Mouse (Mus musculus): Measurements from ENCODE around the gene Uts2. TPM values are rescaled to one million over a fixed set of nuclear protein-coding genes. Genes with fewer than 3 reads are reported as not detected.

Uts2 gene
- polyA plus RNA-seq, 1 experiment from 2014 or later: not detected

DNA sequence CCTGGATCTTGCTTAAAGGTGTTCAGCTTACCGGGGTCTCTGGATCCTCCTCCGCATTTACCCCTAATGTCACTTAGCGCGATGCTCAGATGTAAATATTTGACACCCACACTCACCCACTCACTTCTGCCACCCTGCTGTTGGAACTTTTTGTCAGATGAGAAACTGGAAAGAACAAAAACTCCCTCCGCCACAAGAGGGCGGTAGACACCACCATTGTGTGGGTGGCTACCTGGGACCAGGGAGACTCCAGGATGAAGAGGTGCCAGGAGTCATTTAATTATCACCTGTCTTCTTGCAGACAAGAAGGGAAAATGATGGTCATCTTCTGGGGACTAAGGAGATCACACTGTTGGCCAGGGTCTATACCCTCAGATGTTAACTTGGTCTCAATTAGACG lies 30.3 kb upstream of the Uts2 start:
- H3K27ac ChIP-seq (ENCODE audit: low read length): no peak overlapping the region
- no peaks in the 10 kb centered on the region for H3K4me1 ChIP-seq (ENCODE audit: control insufficient read depth, insufficient read depth, low read length)

DNA sequence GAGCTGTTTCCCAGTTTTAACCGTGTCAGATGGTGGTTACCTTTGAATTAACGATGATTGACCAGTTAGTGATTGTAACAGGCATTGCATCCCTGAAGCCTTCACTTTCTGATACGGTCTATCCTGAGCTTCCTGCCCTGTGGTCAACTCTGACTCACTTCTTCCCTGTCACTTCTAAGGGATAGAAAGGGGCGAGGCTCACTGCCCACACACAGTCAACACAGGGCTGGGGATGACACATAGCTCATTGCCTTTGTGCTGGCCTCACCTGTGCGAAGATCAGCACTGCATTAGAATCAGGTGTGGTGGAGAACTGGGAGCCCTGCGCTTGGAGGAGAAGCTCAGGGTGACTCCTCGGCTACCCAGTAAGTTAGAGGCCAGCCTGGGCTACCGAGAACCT lies 27.9 kb upstream of the Uts2 start:
- Histone ChIP-seq H3K9me3 (ENCODE audit: control insufficient read depth, low read length) (no peaks in the 10 kb centered on the region), H3K9ac (ENCODE audit: low read depth, low read length) (no peak overlapping the region), H3K4me2 (ENCODE audit: low read depth, low read length) (no peak overlapping the region), H3K27me3 (replicated peaks; ENCODE audit: control insufficient read depth, insufficient read depth, low read length) (no peaks in the 10 kb centered on the region), H3K4me1 (ENCODE audit: control insufficient read depth, insufficient read depth, low read length) (no peaks in the 10 kb centered on the region), H3K4me3 (ENCODE audit: low read length) (no peak overlapping the region), H3K36me3 (ENCODE audit: control insufficient read depth, insufficient read depth, low read length) (no peaks in the 10 kb centered on the region), H3K27ac (ENCODE audit: low read length) (no peak overlapping the region)
- 81% methylated on average over 8 of the region's 8 CpGs for WGBS
- no peak for ATAC-seq

More for the DNA sequence above, 30.3 kb upstream of the Uts2 start:
- H3K36me3 ChIP-seq (ENCODE audit: control insufficient read depth, insufficient read depth, low read length): no peaks in the 10 kb centered on the region
- no peak overlapping the region for H3K9ac ChIP-seq (ENCODE audit: low read depth, low read length)
- 16% methylated on average over 7 of the region's 7 CpGs for WGBS
- no peaks in the 10 kb centered on the region for H3K9me3 ChIP-seq (ENCODE audit: control insufficient read depth, low read length)
- no peak for ATAC-seq
- H3K4me2 ChIP-seq (ENCODE audit: low read depth, low read length): no peak overlapping the region
- H3K4me3 ChIP-seq (ENCODE audit: low read length): no peak overlapping the region
- H3K27me3 ChIP-seq (replicated peaks; ENCODE audit: control insufficient read depth, insufficient read depth, low read length): no peaks in the 10 kb centered on the region

DNA sequence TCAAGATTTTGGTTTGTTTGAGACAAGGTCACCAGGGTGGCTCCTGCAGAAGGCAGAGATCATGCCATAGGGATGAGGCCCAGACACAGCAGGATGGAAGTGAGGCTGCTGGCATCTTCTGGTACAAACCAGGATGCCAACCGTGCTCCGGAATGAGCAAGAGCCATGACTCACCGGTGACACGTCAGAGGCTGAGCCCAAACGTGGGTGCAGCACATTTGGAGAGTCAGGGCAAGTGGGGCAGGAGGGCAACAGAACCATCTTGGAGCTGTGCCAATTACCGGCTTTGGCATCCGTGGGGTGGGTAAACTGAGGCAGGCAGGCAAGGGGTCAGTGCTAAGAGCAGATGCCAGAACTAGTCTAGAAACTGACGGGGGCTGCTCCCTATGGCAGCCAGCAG lies 23.6 kb upstream of the Uts2 start:
- WGBS: 82% methylated on average over 8 of the region's 8 CpGs
- Histone ChIP-seq H3K4me3 (ENCODE audit: low read length) (no peak overlapping the region), H3K4me2 (ENCODE audit: low read depth, low read length) (no peak overlapping the region), H3K36me3 (ENCODE audit: control insufficient read depth, insufficient read depth, low read length) (no peaks in the 10 kb centered on the region), H3K27ac (ENCODE audit: low read length) (no peak overlapping the region), H3K4me1 (ENCODE audit: control insufficient read depth, insufficient read depth, low read length) (no peaks in the 10 kb centered on the region), H3K9ac (ENCODE audit: low read depth, low read length) (no peak overlapping the region), H3K27me3 (replicated peaks; ENCODE audit: control insufficient read depth, insufficient read depth, low read length) (no peaks in the 10 kb centered on the region), H3K9me3 (ENCODE audit: control insufficient read depth, low read length) (no peaks in the 10 kb centered on the region)
- ATAC-seq: no peak

DNA sequence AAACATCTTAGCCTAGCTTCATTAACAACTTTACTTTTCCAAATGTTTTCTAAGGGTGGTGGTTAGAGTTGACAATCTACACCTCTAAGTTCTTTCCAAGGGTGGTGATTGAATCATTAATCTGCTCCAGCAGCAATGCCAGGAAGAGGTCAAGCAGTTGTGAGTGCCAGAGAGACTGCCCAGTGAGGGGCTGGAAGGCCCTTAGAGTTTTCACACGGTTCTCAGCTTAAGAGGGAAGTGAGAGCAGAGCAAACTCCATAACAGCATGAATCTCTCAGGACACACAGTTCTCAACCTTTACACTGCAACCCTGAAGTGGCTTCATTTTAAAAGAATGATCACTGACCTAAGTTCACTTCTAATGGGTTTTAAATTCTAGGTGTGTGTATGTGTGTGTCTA lies 21.8 kb upstream of the Uts2 start:
- H3K9ac ChIP-seq (ENCODE audit: low read depth, low read length): no peak overlapping the region
- no peaks in the 10 kb centered on the region for H3K9me3 ChIP-seq (ENCODE audit: control insufficient read depth, low read length)
- H3K27me3 ChIP-seq (replicated peaks; ENCODE audit: control insufficient read depth, insufficient read depth, low read length): no peaks in the 10 kb centered on the region
- no peak for ATAC-seq
- no peak overlapping the region for H3K4me3 ChIP-seq (ENCODE audit: low read length)
- no peak overlapping the region for H3K27ac ChIP-seq (ENCODE audit: low read length)
- H3K4me1 ChIP-seq (ENCODE audit: control insufficient read depth, insufficient read depth, low read length): no peaks in the 10 kb centered on the region
- H3K4me2 ChIP-seq (ENCODE audit: low read depth, low read length): no peak overlapping the region
- WGBS: 27% methylated on average over 1 of the region's 1 CpGs
- no peaks in the 10 kb centered on the region for H3K36me3 ChIP-seq (ENCODE audit: control insufficient read depth, insufficient read depth, low read length)

DNA sequence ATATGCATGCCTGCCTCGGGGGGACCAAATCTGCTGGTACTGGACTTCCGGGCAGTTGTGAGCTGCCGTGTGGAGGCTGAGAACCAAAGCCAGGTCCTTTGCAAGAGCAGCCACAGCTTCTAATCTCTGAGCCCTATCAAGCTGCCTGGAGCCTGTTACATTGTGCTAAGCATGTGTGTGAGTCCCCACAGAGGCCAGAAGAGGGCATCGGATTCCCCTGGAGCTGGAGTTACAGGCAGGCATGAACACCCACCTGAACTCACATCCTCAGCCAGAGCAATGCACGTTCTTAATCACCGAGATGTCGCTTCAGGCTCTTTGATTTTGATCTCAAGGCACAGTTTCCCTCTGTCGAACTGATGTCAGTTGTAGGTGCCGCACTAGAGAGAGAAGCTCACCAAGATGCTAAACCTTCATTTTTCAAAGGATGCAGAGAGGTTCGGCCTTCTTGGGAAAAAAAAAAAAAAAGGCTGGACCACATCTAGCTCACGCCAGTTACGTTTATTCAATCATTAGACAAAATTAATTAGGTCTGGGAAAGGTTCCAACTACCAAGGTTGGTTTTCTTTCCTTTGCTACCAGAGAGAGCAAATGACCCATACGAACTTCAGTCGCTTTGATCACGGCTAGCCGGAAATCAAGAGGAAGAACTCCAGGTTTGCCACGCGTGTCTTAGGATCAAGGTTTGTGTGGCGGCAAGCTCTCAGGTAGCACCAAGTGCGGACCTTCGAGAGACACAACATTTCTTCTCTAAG lies 18.6 kb upstream of the Uts2 start:
- no peaks in the 10 kb centered on the region for H3K4me1 ChIP-seq (ENCODE audit: control insufficient read depth, insufficient read depth, low read length)
- 85% methylated on average over 21 of the region's 21 CpGs for WGBS
- no peak for ATAC-seq

DNA sequence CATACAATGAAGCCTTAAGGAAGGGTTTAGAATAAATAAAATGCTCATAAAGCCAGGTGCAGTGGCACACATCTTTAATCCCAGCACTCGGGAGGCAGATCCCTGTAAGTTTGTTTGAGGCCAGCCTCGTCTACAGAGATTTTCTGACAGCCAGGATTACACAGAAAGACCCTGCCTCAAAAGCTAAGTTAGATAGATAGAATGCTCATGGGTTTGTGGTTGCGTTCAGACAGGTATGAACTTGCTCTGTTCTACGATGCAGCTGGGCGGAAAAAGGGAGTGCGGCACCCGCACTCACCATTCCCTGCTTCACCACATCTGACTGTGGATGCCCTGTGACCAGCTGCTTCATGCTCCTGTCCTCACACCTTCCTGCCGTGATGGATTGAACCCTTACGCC lies 17.4 kb upstream of the Uts2 start:
- H3K9ac ChIP-seq (ENCODE audit: low read depth, low read length): no peak overlapping the region
- H3K36me3 ChIP-seq (ENCODE audit: control insufficient read depth, insufficient read depth, low read length): no peaks in the 10 kb centered on the region
- no peaks in the 10 kb centered on the region for H3K27me3 ChIP-seq (replicated peaks; ENCODE audit: control insufficient read depth, insufficient read depth, low read length)
- no peak overlapping the region for H3K4me2 ChIP-seq (ENCODE audit: low read depth, low read length)
- H3K9me3 ChIP-seq (ENCODE audit: control insufficient read depth, low read length): no peaks in the 10 kb centered on the region
- no peak for ATAC-seq
- WGBS: 72% methylated on average over 9 of the region's 9 CpGs
- no peak overlapping the region for H3K4me3 ChIP-seq (ENCODE audit: low read length)
- H3K4me1 ChIP-seq (ENCODE audit: control insufficient read depth, insufficient read depth, low read length): no peaks in the 10 kb centered on the region
- no peak overlapping the region for H3K27ac ChIP-seq (ENCODE audit: low read length)

More for the DNA sequence above, 18.6 kb upstream of the Uts2 start:
- no peaks in the 10 kb centered on the region for H3K27me3 ChIP-seq (replicated peaks; ENCODE audit: control insufficient read depth, insufficient read depth, low read length)
- H3K36me3 ChIP-seq (ENCODE audit: control insufficient read depth, insufficient read depth, low read length): no peaks in the 10 kb centered on the region
- no peaks in the 10 kb centered on the region for H3K9me3 ChIP-seq (ENCODE audit: control insufficient read depth, low read length)
- no peak overlapping the region for H3K9ac ChIP-seq (ENCODE audit: low read depth, low read length)
- H3K4me3 ChIP-seq (ENCODE audit: low read length): no peak overlapping the region
- no peak overlapping the region for H3K4me2 ChIP-seq (ENCODE audit: low read depth, low read length)
- no peak overlapping the region for H3K27ac ChIP-seq (ENCODE audit: low read length)

DNA sequence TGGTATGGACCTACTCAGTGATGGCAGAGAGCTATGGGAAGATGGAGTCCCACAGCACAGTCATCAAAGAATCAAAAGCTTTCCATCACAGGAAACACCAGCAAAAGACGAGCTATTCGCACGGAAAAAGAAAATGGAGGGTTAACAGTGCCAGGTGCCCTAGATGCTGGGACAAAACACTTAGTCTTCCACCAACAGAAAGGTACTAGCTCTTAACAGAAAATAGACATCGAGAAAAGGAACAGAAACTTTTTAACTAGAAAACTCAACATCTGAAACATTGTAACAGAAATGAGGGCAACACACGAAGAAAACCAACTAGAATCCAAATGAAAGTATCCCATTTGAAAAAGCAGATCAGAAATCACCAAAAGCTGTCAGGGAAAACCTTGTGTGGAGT lies 16.7 kb upstream of the Uts2 start:
- 88% methylated on average over 5 of the region's 5 CpGs for WGBS
- ATAC-seq: no peak
- Histone ChIP-seq H3K9ac (ENCODE audit: low read depth, low read length) (no peak overlapping the region), H3K36me3 (ENCODE audit: control insufficient read depth, insufficient read depth, low read length) (no peaks in the 10 kb centered on the region), H3K9me3 (ENCODE audit: control insufficient read depth, low read length) (no peaks in the 10 kb centered on the region), H3K4me3 (ENCODE audit: low read length) (no peak overlapping the region), H3K4me1 (ENCODE audit: control insufficient read depth, insufficient read depth, low read length) (no peaks in the 10 kb centered on the region), H3K27me3 (replicated peaks; ENCODE audit: control insufficient read depth, insufficient read depth, low read length) (no peaks in the 10 kb centered on the region), H3K4me2 (ENCODE audit: low read depth, low read length) (no peak overlapping the region), H3K27ac (ENCODE audit: low read length) (no peak overlapping the region)

DNA sequence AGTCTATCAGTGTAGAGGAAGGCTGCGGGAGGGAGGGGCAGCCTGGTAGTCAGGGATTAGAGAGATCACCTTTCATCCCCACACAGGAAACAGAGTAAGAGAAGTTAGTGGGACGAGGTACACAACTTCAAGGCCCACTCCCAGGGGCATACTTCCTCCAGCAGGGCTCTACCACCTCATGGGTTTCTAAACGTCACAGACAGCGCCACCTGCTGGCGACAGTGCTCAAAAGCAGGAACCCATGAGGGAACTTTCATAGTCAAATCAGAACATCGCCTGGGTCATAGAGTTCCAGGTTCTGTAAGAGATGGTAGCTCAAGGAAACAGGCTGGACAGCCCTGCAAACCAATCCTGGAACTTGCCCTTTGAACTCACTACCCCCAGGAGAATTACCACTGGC lies 6.7 kb upstream of the Uts2 start:
- Histone ChIP-seq H3K4me2 (ENCODE audit: low read depth, low read length) (no peak overlapping the region), H3K4me1 (ENCODE audit: control insufficient read depth, insufficient read depth, low read length) (no peaks in the 10 kb centered on the region), H3K36me3 (ENCODE audit: control insufficient read depth, insufficient read depth, low read length) (no peaks in the 10 kb centered on the region), H3K9ac (ENCODE audit: low read depth, low read length) (no peak overlapping the region), H3K27me3 (replicated peaks; ENCODE audit: control insufficient read depth, insufficient read depth, low read length) (no peaks in the 10 kb centered on the region), H3K4me3 (ENCODE audit: low read length) (no peak overlapping the region), H3K9me3 (ENCODE audit: control insufficient read depth, low read length) (peaks cover 3% of the 10 kb centered on the region; the same call in 1 of the 2 replicates), H3K27ac (ENCODE audit: low read length) (no peak overlapping the region)
- no peak for ATAC-seq
- WGBS: 46% methylated on average over 6 of the region's 6 CpGs

DNA sequence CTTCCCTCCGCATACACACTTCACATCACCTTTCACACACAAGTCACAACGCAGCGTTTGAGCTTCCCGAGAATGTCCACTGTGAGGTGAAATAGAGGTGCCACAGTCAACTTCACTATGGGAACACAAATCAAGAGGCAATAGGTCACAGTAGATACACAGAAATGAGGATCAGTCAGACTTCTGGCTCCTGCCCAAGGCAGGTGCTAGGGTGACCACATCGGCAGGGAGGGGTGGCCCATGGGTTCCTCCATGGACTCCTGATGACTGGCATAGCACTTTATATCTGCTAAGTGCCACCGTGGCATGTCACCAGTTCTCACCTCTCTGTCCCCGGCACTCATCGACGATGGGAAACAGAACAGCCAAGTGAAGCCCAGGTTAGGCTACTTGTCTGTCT lies 1.7 kb downstream of the Uts2 start:
- no peak overlapping the region for H3K27ac ChIP-seq (ENCODE audit: low read length)
- no peaks in the 10 kb centered on the region; the same call in 1 of the 2 replicates for H3K4me1 ChIP-seq (ENCODE audit: control insufficient read depth, insufficient read depth, low read length)
- 94% methylated on average over 9 of the region's 9 CpGs for WGBS
- H3K9ac ChIP-seq (ENCODE audit: low read depth, low read length): no peak overlapping the region
- H3K4me2 ChIP-seq (ENCODE audit: low read depth, low read length): no peak overlapping the region
- H3K27me3 ChIP-seq (replicated peaks; ENCODE audit: control insufficient read depth, insufficient read depth, low read length): no peaks in the 10 kb centered on the region
- H3K9me3 ChIP-seq (ENCODE audit: control insufficient read depth, low read length): no peaks in the 10 kb centered on the region
- no peak overlapping the region for H3K4me3 ChIP-seq (ENCODE audit: low read length)
- ATAC-seq: no peak
- H3K36me3 ChIP-seq (ENCODE audit: control insufficient read depth, insufficient read depth, low read length): no peaks in the 10 kb centered on the region

DNA sequence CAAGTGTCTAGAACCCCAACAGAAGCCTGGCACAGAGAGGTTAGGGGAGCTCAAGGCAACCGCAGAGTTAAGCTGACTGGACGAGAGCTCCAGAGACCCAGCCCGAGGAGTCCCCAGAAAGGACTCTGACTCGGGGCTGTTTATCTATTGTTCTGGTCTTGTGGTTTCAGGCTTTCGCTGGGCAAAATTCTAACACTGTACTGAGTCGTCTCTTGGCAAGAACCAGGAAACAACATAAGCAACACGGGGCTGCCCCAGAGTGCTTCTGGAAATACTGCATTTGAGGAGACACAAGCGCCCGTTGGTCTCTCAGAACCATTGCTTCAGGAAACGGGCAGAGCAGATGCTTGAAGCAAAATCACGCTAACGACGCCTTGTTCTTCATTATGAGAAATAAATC lies 4.5 kb downstream of the Uts2 start:
- H3K4me1 ChIP-seq (ENCODE audit: control insufficient read depth, insufficient read depth, low read length): no peaks in the 10 kb centered on the region; the same call in 1 of the 2 replicates
- no peak for ATAC-seq
- 0 out of 2 replicates have a peak overlapping the region, but pooled peaks have one; percentile 3 for H3K4me2 ChIP-seq (ENCODE audit: low read depth, low read length)
- no peak overlapping the region for H3K9ac ChIP-seq (ENCODE audit: low read depth, low read length)
- no peaks in the 10 kb centered on the region for H3K9me3 ChIP-seq (ENCODE audit: control insufficient read depth, low read length)
- no peaks in the 10 kb centered on the region for H3K27me3 ChIP-seq (replicated peaks; ENCODE audit: control insufficient read depth, insufficient read depth, low read length)
- H3K4me3 ChIP-seq (ENCODE audit: low read length): no peak overlapping the region
- H3K36me3 ChIP-seq (ENCODE audit: control insufficient read depth, insufficient read depth, low read length): no peaks in the 10 kb centered on the region
- 46% methylated on average over 13 of the region's 13 CpGs for WGBS
- H3K27ac ChIP-seq (ENCODE audit: low read length): no peak overlapping the region
